Mouse (Mus musculus) testis, adult 2 months (tissue): Measurements from ENCODE around the gene D6Ertd527e. TPM values are rescaled to one million over a fixed set of nuclear protein-coding genes. Genes with fewer than 3 reads are reported as not detected.

ENCODE experiments used
- H3K27ac ChIP-seq: fragments of 200-500 bp; 2 replicates; pipeline ENCODE4 v1.5.1; 2012; ENCODE audit warnings: low read depth, low read length; ENCODE audit not compliant: control insufficient read depth, insufficient read depth
- H3K27me3 ChIP-seq: fragments of 200-500 bp; 2 replicates; pipeline ENCODE4 v1.6.1; 2012; ENCODE audit warnings: mild to moderate bottlenecking, low read length, moderate library complexity; ENCODE audit not compliant: control insufficient read depth, insufficient read depth
- H3K36me3 ChIP-seq: fragments of 200-500 bp; 2 replicates; pipeline ENCODE4 v1.6.1; 2012; ENCODE audit warnings: mild to moderate bottlenecking, low read length; ENCODE audit not compliant: control insufficient read depth, insufficient read depth
- H3K4me1 ChIP-seq: fragments of 200-500 bp; 2 replicates; pipeline ENCODE4 v1.6.1; 2012; ENCODE audit warnings: low read length; ENCODE audit not compliant: control insufficient read depth, insufficient read depth
- H3K4me3 ChIP-seq: fragments of 200-500 bp; 2 replicates; pipeline ENCODE4 v1.5.1; 2012; ENCODE audit warnings: low read depth, mild to moderate bottlenecking, low read length, moderate library complexity, mixed read lengths; ENCODE audit not compliant: control insufficient read depth
- CTCF ChIP-seq: fragments of 200-500 bp; IDR thresholded peaks from 2 replicates; pipeline ENCODE4 v1.5.1; 2012; ENCODE audit warnings: low read depth, mild to moderate bottlenecking, inconsistent platforms, low read length, moderate library complexity; ENCODE audit not compliant: control insufficient read depth, insufficient read depth, insufficient replicate concordance
- POLR2A ChIP-seq: fragments of 200-500 bp; IDR thresholded peaks from 2 replicates; pipeline ENCODE4 v1.6.1; 2012; ENCODE audit warnings: low read depth, mild to moderate bottlenecking, inconsistent platforms, low read length, moderate library complexity; ENCODE audit not compliant: control insufficient read depth
- polyA plus RNA-seq: library from polyadenylated mRNA; depleted of rRNA; stranded (reverse); fragments of >200 nt; gene quantifications from 2 replicates; pipeline ENCODE4 v1.2.3, GENCODE M21; 2012; rRNA removed

The D6Ertd527e gene
- polyA plus RNA-seq, 1 experiment, result 3.9 TPM

DNA sequence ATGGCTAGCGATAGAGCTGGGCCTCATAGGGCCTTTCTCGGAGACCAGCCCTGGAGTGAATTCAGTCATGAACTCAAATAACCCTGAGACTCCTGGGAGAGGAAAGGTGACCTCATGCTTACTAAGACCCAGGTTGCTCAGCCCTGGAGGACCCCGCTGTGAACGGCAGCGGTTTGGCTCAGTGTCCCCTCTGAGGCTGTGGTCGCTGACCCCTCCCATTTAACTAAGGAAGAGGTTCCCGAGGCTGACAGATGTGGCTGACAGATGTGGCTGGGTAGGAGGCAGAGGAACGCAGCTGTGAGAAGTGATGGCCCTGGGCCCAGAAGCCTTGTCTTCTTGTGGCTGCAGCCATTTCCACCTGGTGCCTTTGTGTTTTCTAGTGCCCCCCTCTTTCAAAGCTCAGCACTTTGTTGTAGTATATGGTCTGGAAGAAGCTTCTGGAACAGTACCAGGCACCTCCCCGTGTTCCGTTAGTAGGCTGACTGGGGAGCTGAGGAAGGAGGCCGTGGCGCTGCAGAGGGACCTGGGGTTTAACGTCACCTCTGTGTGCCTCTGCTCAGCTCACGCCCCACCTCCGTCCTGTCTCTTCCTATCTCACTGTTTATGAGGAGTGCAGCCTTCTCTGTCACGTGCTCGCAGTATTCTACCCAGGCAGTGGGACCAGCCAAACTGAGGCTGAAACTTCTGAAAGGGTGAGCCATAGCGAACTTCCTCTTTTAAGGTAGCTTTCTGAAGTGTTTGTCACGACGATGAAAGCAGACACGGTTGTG lies 48.1 kb downstream of the D6Ertd527e start:
- TF ChIP-seq CTCF, result no peak
- no peak overlapping the region for H3K27ac ChIP-seq
- peaks cover 2% of the 10 kb centered on the region; the same call in 1 of the 2 replicates for H3K4me1 ChIP-seq
- no peaks in the 10 kb centered on the region for H3K36me3 ChIP-seq
- no peak overlapping the region for H3K4me3 ChIP-seq
- H3K27me3 ChIP-seq, result no peaks in the 10 kb centered on the region

DNA sequence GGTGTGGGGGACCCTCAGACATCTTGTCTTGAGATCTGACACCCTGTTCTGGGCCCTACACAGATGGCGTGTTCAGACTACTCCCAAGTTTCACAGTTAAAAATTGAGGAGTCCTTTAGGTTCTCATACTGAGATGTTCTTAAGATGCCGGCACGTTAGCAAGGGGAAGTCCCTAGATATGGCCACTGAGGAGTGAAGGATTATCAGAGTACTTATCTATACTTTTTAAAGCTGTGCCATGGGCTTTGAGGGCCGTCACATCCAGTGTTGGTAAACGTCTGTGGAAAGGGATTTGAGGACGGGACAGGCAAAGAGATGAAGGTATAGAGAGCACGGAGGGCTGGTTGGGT lies 48.7 kb downstream of the D6Ertd527e start:
- Histone ChIP-seq H3K27ac (no peak overlapping the region), H3K36me3 (no peaks in the 10 kb centered on the region), H3K27me3 (no peaks in the 10 kb centered on the region), H3K4me1 (peaks cover 2% of the 10 kb centered on the region; the same call in 1 of the 2 replicates), H3K4me3 (no peak overlapping the region)
- TF ChIP-seq CTCF (no peak), POLR2A (no peak)

DNA sequence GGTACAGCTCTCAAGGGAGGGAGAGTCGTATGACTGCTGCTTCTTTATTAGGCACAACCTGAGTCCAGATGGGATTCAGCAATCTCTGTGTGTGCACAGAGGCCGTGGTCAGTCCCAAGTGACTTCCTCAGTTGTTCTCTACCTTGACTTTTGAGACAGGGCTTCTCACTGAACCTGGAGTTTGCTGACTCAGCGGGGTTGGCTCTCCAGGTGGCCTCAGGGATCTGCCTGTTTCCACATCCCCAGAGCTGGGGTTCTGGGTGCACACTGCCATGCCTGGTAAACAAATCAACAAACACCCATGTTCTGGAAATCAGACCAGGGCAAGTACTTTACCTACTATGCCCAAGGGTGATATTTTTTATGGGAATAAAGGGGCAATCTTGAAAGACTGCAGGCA lies 49.3 kb downstream of the D6Ertd527e start:
- Histone ChIP-seq H3K27ac (no peak overlapping the region), H3K27me3 (no peaks in the 10 kb centered on the region), H3K36me3 (no peaks in the 10 kb centered on the region), H3K4me3 (no peak overlapping the region), H3K4me1 (peaks cover 2% of the 10 kb centered on the region; the same call in 1 of the 2 replicates)
- TF ChIP-seq POLR2A (no peak), CTCF (no peak)

DNA sequence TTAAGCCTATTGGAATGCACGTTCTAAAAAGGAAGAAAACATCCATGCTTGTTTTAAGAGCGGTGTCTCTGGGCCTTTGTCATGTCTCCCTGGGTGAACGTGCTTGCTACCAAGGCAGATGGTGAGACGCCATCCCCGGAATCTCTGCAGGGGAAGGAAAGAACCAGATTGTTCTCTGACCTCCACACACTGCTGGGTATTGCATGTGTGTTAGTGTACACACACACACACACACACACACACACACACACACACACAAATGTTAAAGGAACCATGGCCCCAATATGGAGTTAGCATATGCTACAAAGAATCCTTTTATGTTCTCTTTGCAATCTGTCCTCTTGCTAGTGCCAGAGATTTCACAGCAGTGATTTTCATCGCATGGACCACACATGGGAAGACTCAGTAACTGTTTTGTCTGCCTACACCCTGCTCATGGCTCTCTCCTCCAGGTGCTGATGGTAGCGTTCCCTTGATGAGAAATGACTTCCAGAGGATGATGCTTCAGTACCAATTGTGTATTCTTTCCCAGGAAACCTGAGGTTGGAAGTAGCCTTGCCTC lies 53.6 kb downstream of the D6Ertd527e start:
- Histone ChIP-seq H3K36me3 (no peaks in the 10 kb centered on the region), H3K27ac (no peak overlapping the region), H3K27me3 (no peaks in the 10 kb centered on the region), H3K4me3 (no peak overlapping the region), H3K4me1 (no peaks in the 10 kb centered on the region)
- no peak for TF ChIP-seq CTCF

DNA sequence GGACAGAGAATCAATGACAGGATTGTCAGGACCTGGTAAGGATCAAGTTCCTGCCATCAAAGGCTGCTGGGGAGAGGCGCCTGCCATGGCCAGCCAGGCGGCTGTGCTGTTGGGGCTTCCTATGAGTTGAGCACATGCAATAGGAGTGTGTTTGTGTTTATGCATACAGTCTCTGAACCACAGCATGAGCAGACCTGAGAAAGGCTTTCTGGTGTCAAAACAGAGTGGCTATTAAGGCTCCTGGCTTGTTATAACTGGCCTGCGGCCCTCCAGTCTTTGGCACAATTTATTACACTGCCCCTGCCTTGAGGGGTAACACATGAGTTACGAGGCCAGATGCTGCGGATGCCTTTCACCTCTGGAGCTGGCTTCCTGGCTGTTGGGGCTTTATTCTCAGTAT lies 55.6 kb downstream of the D6Ertd527e start:
- H3K4me1 ChIP-seq, result no peaks in the 10 kb centered on the region
- TF ChIP-seq POLR2A, result no peak
- no peak for TF ChIP-seq CTCF
- no peaks in the 10 kb centered on the region for H3K36me3 ChIP-seq
- H3K4me3 ChIP-seq, result no peak overlapping the region
- H3K27me3 ChIP-seq, result no peaks in the 10 kb centered on the region
- no peak overlapping the region for H3K27ac ChIP-seq

DNA sequence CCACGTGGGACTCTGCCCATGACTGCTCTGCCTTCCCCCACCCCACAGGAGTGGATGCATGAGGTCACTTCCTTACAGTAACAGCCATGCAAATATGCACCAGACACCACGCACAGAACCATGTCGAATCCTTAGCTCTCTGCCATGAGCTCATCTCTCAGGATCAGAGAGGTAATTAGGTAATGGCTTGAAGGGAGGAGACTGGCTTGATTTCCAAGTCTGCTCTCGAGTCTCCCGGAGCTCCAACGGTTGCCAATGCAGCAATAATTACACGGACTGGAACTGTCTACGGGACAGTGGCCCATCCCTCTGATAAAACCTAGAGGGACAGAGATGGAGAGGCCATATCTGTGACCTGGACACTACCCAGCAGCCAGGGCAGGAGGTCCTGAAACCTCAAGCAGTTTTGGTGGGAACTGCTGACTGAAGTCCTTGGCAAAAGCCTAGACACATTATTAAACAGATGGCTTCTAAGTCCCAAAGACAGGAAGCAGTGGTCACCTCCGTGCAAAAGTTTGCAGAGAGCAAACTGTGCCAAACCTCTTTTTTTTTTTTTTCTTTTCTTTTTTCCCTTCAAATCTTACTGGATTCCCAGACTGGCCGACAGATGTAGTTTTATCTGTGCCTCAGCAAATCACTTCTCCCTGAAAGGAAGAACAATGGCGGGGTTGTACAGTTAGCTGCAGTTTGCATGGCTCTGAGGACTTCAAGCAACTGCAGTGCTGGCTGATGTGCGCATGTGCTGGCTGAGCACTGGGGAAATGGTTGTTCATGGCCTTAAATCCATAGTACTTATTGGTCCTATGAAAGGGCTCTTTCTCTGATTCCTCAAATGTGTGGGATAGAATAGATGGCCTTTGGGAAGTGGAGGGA lies 57.1 kb downstream of the D6Ertd527e start:
- H3K27ac ChIP-seq, result no peak overlapping the region
- no peaks in the 10 kb centered on the region for H3K4me1 ChIP-seq
- no peaks in the 10 kb centered on the region for H3K27me3 ChIP-seq

More for the DNA sequence above, 57.1 kb downstream of the D6Ertd527e start:
- TF ChIP-seq POLR2A (no peak), CTCF (no peak)
- no peaks in the 10 kb centered on the region for H3K36me3 ChIP-seq
- no peak overlapping the region for H3K4me3 ChIP-seq

Other genes with a start within 250 kb of the D6Ertd527e start
- 119 and 141 TPM in 2 replicates for gene Nfu1, start 95.5 kb upstream of the D6Ertd527e start, polyA plus RNA-seq
- gene Gfpt1, start 61.9 kb upstream of the D6Ertd527e start, polyA plus RNA-seq, result 31.8 and 37.7 TPM in 2 replicates
- gene Antxr1, start 231.1 kb downstream of the D6Ertd527e start, polyA plus RNA-seq, result 0.55 and 0.62 TPM in 2 replicates
- 0.08 and 0.19 TPM in 2 replicates for gene Gkn1, start 246.2 kb downstream of the D6Ertd527e start, polyA plus RNA-seq